Mouse (Mus musculus) megakaryocyte, embryonic 14.5 days (primary cell): ENCODE data around the gene Gm11562.

Experiments
- FLI1 ChIP-seq: IDR thresholded peaks from 2 replicates; pipeline ENCODE4 v1.6.1; 2012; ENCODE audit warnings: low read length, inconsistent platforms, mixed read lengths
- GATA1 ChIP-seq: IDR thresholded peaks from 3 replicates; pipeline ENCODE4 v1.6.1; 2012; ENCODE audit warnings: mixed read lengths, low read length, inconsistent platforms, borderline replicate concordance

DNA sequence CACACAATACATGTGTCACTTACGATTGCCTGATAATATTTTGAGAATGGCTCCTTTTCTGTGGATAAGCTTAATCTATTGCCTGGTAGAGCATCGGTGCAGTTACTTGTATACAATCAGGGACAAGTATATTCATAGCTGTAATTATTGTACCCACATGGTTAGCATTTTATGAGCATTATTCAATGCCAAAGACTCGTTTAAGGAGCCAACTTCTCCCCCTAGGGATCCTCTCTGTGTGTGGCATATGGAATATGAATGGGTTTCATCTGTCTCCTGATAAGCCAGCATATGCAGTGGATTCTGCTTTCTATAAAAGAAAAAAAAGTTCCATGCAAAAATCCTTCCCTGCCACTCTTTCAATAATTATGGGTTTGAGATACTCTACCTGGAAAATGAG is 24.1 kb upstream of the Gm11562 start:
- no peak for TF ChIP-seq GATA1
- no peak for TF ChIP-seq FLI1
